8 mouse cellular contexts compared by ENCODE assay signal in genomic region chr1:177447086-177447485, GRCm38 (mm10). TPM values are rescaled to one million over a fixed set of nuclear protein-coding genes. Genes with fewer than 3 reads are reported as not detected.
DNase-seq lines count a peak whose midpoint lies in the region; ATAC-seq and TF ChIP-seq lines count a peak whose summit lies in the region.

No protein-coding gene starts in this region.

- no peaks in the 10 kb centered on the region for H3K4me1 ChIP-seq in cerebellum, adult 2 months (ENCODE audit: control insufficient read depth, insufficient read depth, low read length)
- H3K4me1 ChIP-seq in forebrain, embryonic 16.5 days (replicated peaks; ENCODE audit: control insufficient read depth, insufficient read depth, low read length): peaks cover 27% of the 10 kb centered on the region
- peaks cover 35% of the 10 kb centered on the region for H3K4me1 ChIP-seq in midbrain, embryonic 14.5 days (ENCODE audit: control insufficient read depth, insufficient read depth, low read length)

- peak overlapping the region; percentile 55 for H3K4me2 ChIP-seq in forebrain, embryonic 16.5 days (ENCODE audit: low read length)
- H3K4me2 ChIP-seq in midbrain, embryonic 14.5 days (ENCODE audit: low read length): peak overlapping the region; percentile 89

- ATAC-seq in forebrain, embryonic 16.5 days: no peak
- no peak for ATAC-seq in midbrain, embryonic 14.5 days (ENCODE audit: low FRiP score, low TSS enrichment)

- no peaks in the 10 kb centered on the region for H3K9me3 ChIP-seq in forebrain, embryonic 16.5 days (ENCODE audit: control insufficient read depth, low read length)
- no peaks in the 10 kb centered on the region for H3K9me3 ChIP-seq in midbrain, embryonic 14.5 days (ENCODE audit: control insufficient read depth, low read length)

- peak overlapping the region; percentile 79 for H3K9ac ChIP-seq in forebrain, embryonic 16.5 days (replicated peaks; ENCODE audit: low read depth, low read length)
- peak overlapping the region; percentile 45 for H3K9ac ChIP-seq in midbrain, embryonic 14.5 days (replicated peaks; ENCODE audit: low read length)

- H3K36me3 ChIP-seq in forebrain, embryonic 16.5 days (ENCODE audit: control insufficient read depth, insufficient read depth): peaks cover 3% of the 10 kb centered on the region; the same call in 1 of the 2 replicates
- peaks cover 18% of the 10 kb centered on the region for H3K36me3 ChIP-seq in midbrain, embryonic 14.5 days (ENCODE audit: control insufficient read depth, insufficient read depth, low read length)

- peak; percentile 46; the same call in 1 of the 2 replicates for TF ChIP-seq POLR2A in cerebellum, adult 2 months (IDR thresholded peaks at IDR 0.05; ENCODE audit: borderline replicate concordance, insufficient read depth, low read length)

- 2% methylated on average over 9 of the region's 9 CpGs for WGBS in cerebellum, adult 2 months
- 8% methylated on average over 9 of the region's 9 CpGs for WGBS in forebrain, embryonic 16.5 days
- 7% methylated on average over 9 of the region's 9 CpGs for WGBS in midbrain, embryonic 14.5 days

- peak overlapping the region; percentile 69 for H3K4me3 ChIP-seq in cerebellum, adult 2 months (replicated peaks; ENCODE audit: insufficient read depth, low read depth, low read length)
- H3K4me3 ChIP-seq in forebrain, embryonic 16.5 days (replicated peaks; ENCODE audit: low read length): peak overlapping the region; percentile 53
- peak overlapping the region; percentile 62 for H3K4me3 ChIP-seq in midbrain, embryonic 14.5 days (replicated peaks; ENCODE audit: low read depth, low read length)

- peak; percentile 71 to 78 for DNase-seq in cerebellum, adult 2 months
- no peak for DNase-seq in cerebellum, postnatal 4 days (ENCODE audit: low spot score in 2 of 2)
- peak; percentile 66 to 74 for DNase-seq in cerebellum, postnatal 10 days
- peak; percentile 66 for DNase-seq in midbrain, embryonic 14.5 days
- no peak for DNase-seq in kidney, adult 9 months
- no peak for DNase-seq in adrenal gland, postnatal 4 days (ENCODE audit: low spot score in 2 of 2)
- DNase-seq in adrenal gland, adult (ENCODE audit: inconsistent age in 2 of 2, low spot score in 1 of 2): no peak

- H3K27me3 ChIP-seq in cerebellum, adult 2 months (ENCODE audit: control insufficient read depth, insufficient read depth, low read length): no peaks in the 10 kb centered on the region; the same call in 1 of the 2 replicates
- H3K27me3 ChIP-seq in forebrain, embryonic 16.5 days (replicated peaks; ENCODE audit: control insufficient read depth, insufficient read depth, low read length): no peaks in the 10 kb centered on the region
- H3K27me3 ChIP-seq in midbrain, embryonic 14.5 days (ENCODE audit: control insufficient read depth, insufficient read depth, low read length): no peaks in the 10 kb centered on the region

- peak overlapping the region; percentile 99 for H3K27ac ChIP-seq in cerebellum, adult 2 months (ENCODE audit: insufficient read depth, low read length)
- peak overlapping the region; percentile 96 for H3K27ac ChIP-seq in forebrain, embryonic 16.5 days (ENCODE audit: low read length)
- H3K27ac ChIP-seq in midbrain, embryonic 14.5 days (replicated peaks; ENCODE audit: low read depth, low read length): peak overlapping the region; percentile 80

- no peak for TF ChIP-seq CTCF in cerebellum, adult 2 months (IDR thresholded peaks at IDR 0.05; ENCODE audit: borderline replicate concordance, insufficient read depth, low read depth, low read length)

RNA-seq across cellular contexts. Expression of gene Zbtb18, which starts 4.9 kb away (rescaled TPM):
- 193 and 234 TPM in 2 replicates for polyA plus RNA-seq in cerebellum, adult 2 months (2012; rRNA removed)
- polyA plus RNA-seq in forebrain, embryonic 16.5 days (2015; fragmentation: Nextera tagmentation; extraction: Ambion mirVana): 111 and 146 TPM in 2 replicates
- 11.9 and 13.4 TPM in 2 replicates for polyA plus RNA-seq in midbrain, embryonic 14.5 days (2014; fragmentation: Nextera tagmentation; extraction: Ambion mirVana)
- total RNA-seq in adrenal gland, postnatal 4 days (2021): 10 to 100 TPM; 32.3 to 36.5 TPM

Comparison
In these comparisons a context has a peak if more than half of its experiments do, and no peak if none do; other contexts are left out.
1. DNase-seq: peak in cerebellum, adult 2 months (2 of 2), cerebellum, postnatal 10 days (2 of 2) and midbrain, embryonic 14.5 days (single experiment); none in cerebellum, postnatal 4 days (0 of 2), kidney, adult 9 months (single experiment), adrenal gland, postnatal 4 days (0 of 2) and adrenal gland, adult (0 of 2).
2. Peak in every context shown above with its lines, with median percentiles within 50 percentile points of each other: H3K27ac ChIP-seq and H3K4me3 ChIP-seq.